Mouse (Mus musculus) liver, adult 2 months (tissue): ENCODE results near the gene Aebp1.
A peak's percentile ranks its signal among the peaks of the same experiment; 100 is the strongest.

Source experiments
- CTCF ChIP-seq: fragments of 200-500 bp; IDR thresholded peaks from 2 replicates; pipeline ENCODE4 v1.5.1; 2011; ENCODE audit warnings: low read depth, low read length, control low read depth
- POLR2A ChIP-seq: fragments of 200-500 bp; IDR thresholded peaks from 2 replicates; pipeline ENCODE4 v1.6.1; 2011; ENCODE audit warnings: low read length, control low read depth; ENCODE audit not compliant: insufficient read depth; ENCODE audit errors: extremely low read depth

- peak; percentile 40; the same call in 1 of the 2 replicates for TF ChIP-seq CTCF
- TF ChIP-seq POLR2A = no peak
Measured at GRCm38 (mm10) chr11:5858723-5859122, 3.0 kb upstream of the Aebp1 start.
